Mouse (Mus musculus) spleen, postnatal 36 days (tissue): ENCODE data around the gene Acan.

Experiments
- DNase-seq, 2 experiments: peaks; one replicate each; pipeline ENCODE4 v3.0.0; 2022; ENCODE audit warnings: low spot score in 2 of 2, mixed read lengths in 1 of 2

Gene Acan

GRCm38 (mm10) chr7:79139891-79140591, 86.8 kb downstream of the Acan start:
- DNase-seq: no peak

- DNase-seq: peak; percentile 28 to 42
These were observed 87.6 kb downstream of the Acan start for GRCm38 (mm10) chr7:79140897-79141296.

- DNase-seq: no peak
These were observed 93.9 kb downstream of the Acan start for GRCm38 (mm10) chr7:79147011-79147837.

GRCm38 (mm10) chr7:79147931-79148653, 94.8 kb downstream of the Acan start:
- DNase-seq: no peak

GRCm38 (mm10) chr7:79148711-79149266, 95.5 kb downstream of the Acan start, which contains the start of gene Mfge8:
Gene Mfge8, minus strand, starts transcription at chr7:79149060.
- DNase-seq: peak; percentile 84 to 85

GRCm38 (mm10) chr7:79149522-79149921, 96.2 kb downstream of the Acan start:
- no peak for DNase-seq

GRCm38 (mm10) chr7:79159406-79159805, 106.1 kb downstream of the Acan start:
- no peak for DNase-seq
